In genomic region chr12:47117504-47117903, GRCm38 (mm10) we compare ENCODE assay signal across 12 mouse cellular contexts.
DNase-seq lines count a peak whose midpoint lies in the region; ATAC-seq and TF ChIP-seq lines count a peak whose summit lies in the region.
"Had no signal": no experiment of that assay in that cellular context is flagged by ENCODE, and none has a peak within 500 bp of the region (broad histone marks: within the 10 kb centered on the region; RNA-seq: fewer than 3 reads in every experiment).

No protein-coding gene starts in this region.

- 84% methylated on average over 3 of the region's 3 CpGs for WGBS in forebrain, embryonic 13.5 days

- no peak overlapping the region for H3K4me3 ChIP-seq in gastrocnemius, adult 2 months
- H3K4me3 ChIP-seq in forebrain, embryonic 13.5 days, result no peak overlapping the region
- H3K4me3 ChIP-seq: heart, adult 2 months had no signal

- no peak overlapping the region for H3K4me2 ChIP-seq in forebrain, embryonic 13.5 days
- H3K4me2 ChIP-seq: liver, embryonic 11.5 days had no signal

- peak; percentile 36 for DNase-seq in gastrocnemius, adult 2 months
- no peak for DNase-seq in gastrocnemius, postnatal 36 days
- peak; percentile 10 for DNase-seq in right cerebral cortex, adult 18-20 months
- DNase-seq in right cerebral cortex, postnatal 25 days, result no peak
- peak; percentile 6 for DNase-seq in heart, postnatal 25 days (ENCODE audit: low spot score)
- peak; percentile 83 for DNase-seq in skeletal muscle tissue, adult 2 months (ENCODE audit: low read depth, low spot score)
- no peak for DNase-seq in cerebellum, postnatal 10 days
- DNase-seq: adrenal gland, postnatal 25 days had no signal

- H3K4me1 ChIP-seq in forebrain, embryonic 13.5 days, result no peaks in the 10 kb centered on the region

- H3K36me3 ChIP-seq in forebrain, embryonic 13.5 days (ENCODE audit: poor library complexity, severe bottlenecking), result no peaks in the 10 kb centered on the region

- ATAC-seq in forebrain, embryonic 13.5 days, result no peak
- ATAC-seq: hindbrain, embryonic 16.5 days had no signal

- peak overlapping the region; percentile 71 for H3K27ac ChIP-seq in gastrocnemius, adult 2 months
- no peak overlapping the region for H3K27ac ChIP-seq in forebrain, embryonic 13.5 days
- H3K27ac ChIP-seq: heart, adult 2 months had no signal

- H3K9me3 ChIP-seq in forebrain, embryonic 13.5 days (replicated peaks), result no peaks in the 10 kb centered on the region

- H3K27me3 ChIP-seq in forebrain, embryonic 13.5 days, result no peaks in the 10 kb centered on the region

- TF ChIP-seq CTCF in gastrocnemius, adult 2 months (IDR thresholded peaks at IDR 0.05), result no peak

- no peak overlapping the region for H3K9ac ChIP-seq in forebrain, embryonic 13.5 days

- intact Hi-C loops in gastrocnemius, adult 2 months (cut with DNase I), result no loop called here
- intact Hi-C loops in gastrocnemius, postnatal 36 days (cut with DNase I), result no loop called here
- intact Hi-C loops in heart, postnatal 25 days (cut with DNase I), result no loop called here

Comparison
In these comparisons a context has a peak if more than half of its experiments do, and no peak if none do; other contexts are left out.
1. DNase-seq: peak in gastrocnemius, adult 2 months (single experiment), right cerebral cortex, adult 18-20 months (single experiment), heart, postnatal 25 days (single experiment) and skeletal muscle tissue, adult 2 months (single experiment); none in gastrocnemius, postnatal 36 days (0 of 2), right cerebral cortex, postnatal 25 days (single experiment) and cerebellum, postnatal 10 days (0 of 2).